Mouse (Mus musculus): ENCODE results near the gene Arhgap24.

Arhgap24 gene

GRCm38 (mm10) chr5:102670731-102671345, 189.6 kb downstream of the Arhgap24 start:
- DNase-seq (ENCODE audit: low spot score in 2 of 2), result no peak

- DNase-seq (ENCODE audit: low spot score in 2 of 2), result no peak
Observed at GRCm38 (mm10) chr5:102675326-102675725, 194.1 kb downstream of the Arhgap24 start.

- DNase-seq (ENCODE audit: low spot score in 2 of 2), result no peak
Observed at GRCm38 (mm10) chr5:102677176-102677575, 196.0 kb downstream of the Arhgap24 start.

- DNase-seq (ENCODE audit: low spot score in 2 of 2), result no peak
Observed at GRCm38 (mm10) chr5:102687673-102688072, 206.5 kb downstream of the Arhgap24 start.

GRCm38 (mm10) chr5:102692487-102692886, 211.3 kb downstream of the Arhgap24 start:
- peak; percentile 53 to 65 for DNase-seq (ENCODE audit: low spot score in 2 of 2)

- no peak for DNase-seq (ENCODE audit: low spot score in 2 of 2)
Observed at GRCm38 (mm10) chr5:102693192-102693591, 212.0 kb downstream of the Arhgap24 start.

GRCm38 (mm10) chr5:102693871-102694270, 212.7 kb downstream of the Arhgap24 start:
- DNase-seq (ENCODE audit: low spot score in 2 of 2), result no peak

GRCm38 (mm10) chr5:102697784-102698183, 216.6 kb downstream of the Arhgap24 start:
- no peak for DNase-seq (ENCODE audit: low spot score in 2 of 2)

GRCm38 (mm10) chr5:102698396-102698795, 217.2 kb downstream of the Arhgap24 start:
- no peak for DNase-seq (ENCODE audit: low spot score in 2 of 2)

- no peak for DNase-seq (ENCODE audit: low spot score in 2 of 2)
Observed at GRCm38 (mm10) chr5:102698891-102699290, 217.7 kb downstream of the Arhgap24 start.

- no peak for DNase-seq (ENCODE audit: low spot score in 2 of 2)
Observed at GRCm38 (mm10) chr5:102702581-102702980, 221.4 kb downstream of the Arhgap24 start.

GRCm38 (mm10) chr5:102703325-102704099, 222.3 kb downstream of the Arhgap24 start:
- peak; percentile 45 to 60 for DNase-seq (ENCODE audit: low spot score in 2 of 2)

- DNase-seq (ENCODE audit: low spot score in 2 of 2), result no peak
Observed at GRCm38 (mm10) chr5:102705170-102705569, 224.0 kb downstream of the Arhgap24 start.

GRCm38 (mm10) chr5:102710336-102710735, 229.1 kb downstream of the Arhgap24 start:
- no peak for DNase-seq (ENCODE audit: low spot score in 2 of 2)

- DNase-seq (ENCODE audit: low spot score in 2 of 2), result no peak
Observed at GRCm38 (mm10) chr5:102719368-102719972, 238.3 kb downstream of the Arhgap24 start.

- DNase-seq (ENCODE audit: low spot score in 2 of 2), result no peak
Observed at GRCm38 (mm10) chr5:102723558-102723957, 242.4 kb downstream of the Arhgap24 start.

GRCm38 (mm10) chr5:102724813-102725348, 243.7 kb downstream of the Arhgap24 start:
- no peak for DNase-seq (ENCODE audit: low spot score in 2 of 2)

- no peak for DNase-seq (ENCODE audit: low spot score in 2 of 2)
Observed at GRCm38 (mm10) chr5:102725365-102725764, 244.2 kb downstream of the Arhgap24 start.

GRCm38 (mm10) chr5:102726985-102727384, 245.8 kb downstream of the Arhgap24 start:
- no peak for DNase-seq (ENCODE audit: low spot score in 2 of 2)

GRCm38 (mm10) chr5:102728531-102728930, 247.3 kb downstream of the Arhgap24 start:
- no peak for DNase-seq (ENCODE audit: low spot score in 2 of 2)

- no peak for DNase-seq (ENCODE audit: low spot score in 2 of 2)
Observed at GRCm38 (mm10) chr5:102729476-102729875, 248.3 kb downstream of the Arhgap24 start.

- no peak for DNase-seq (ENCODE audit: low spot score in 2 of 2)
Observed at GRCm38 (mm10) chr5:102736131-102736530, 254.9 kb downstream of the Arhgap24 start.
